Mouse (Mus musculus) embryonic fibroblast, embryonic 13.5 days (primary cell): ENCODE results near the gene Mybpc2.

ENCODE experiments used
- CTCF ChIP-seq: IDR thresholded peaks from 2 replicates; pipeline ENCODE4 v1.5.1; 2011; ENCODE audit warnings: mild to moderate bottlenecking, control low read depth, low read length, moderate library complexity, borderline replicate concordance; ENCODE audit not compliant: insufficient read depth
- POLR2A ChIP-seq: IDR thresholded peaks from 2 replicates; pipeline ENCODE4 v1.6.1; 2011; ENCODE audit warnings: low read depth, mild to moderate bottlenecking, control low read depth, low read length, moderate library complexity

- TF ChIP-seq POLR2A, result no peak
- TF ChIP-seq CTCF, result no peak
Observed at GRCm38 (mm10) chr7:44535657-44536589, 11.5 kb upstream of the Mybpc2 start.
